Mouse (Mus musculus) MEL (cell line): ENCODE measurements around the gene Pcbp4. TPM values are rescaled to one million over a fixed set of nuclear protein-coding genes. Genes with fewer than 3 reads are reported as not detected.
"Not testable (repeated sequence)": the region's sequence is repeated elsewhere in the genome, so short reads cannot be mapped to it uniquely, and the experiment has no call there.

Experiments
- DNase-seq: peaks from one replicate; pipeline ENCODE4 v3.0.0; 2011; ENCODE audit warnings: low read depth, low spot score
- H3K27ac ChIP-seq: 2 replicates; pipeline ENCODE4 v1.5.1; 2012; ENCODE audit warnings: low read depth, mild to moderate bottlenecking, control low read depth, low read length, moderate library complexity; ENCODE audit not compliant: control insufficient read depth
- H3K27me3 ChIP-seq, 2 experiments: fragments of 150-350 bp in 1 of 2; sonication (generic) in 1 of 2; 2 replicates each; pipeline ENCODE4 v1.6.1; 2012; ENCODE audit warnings: low read length in 2 of 2, mild to moderate bottlenecking in 2 of 2, improper control_type of control experiment in 1 of 2, moderate library complexity in 1 of 2; ENCODE audit not compliant: insufficient read depth in 2 of 2, control insufficient read depth in 1 of 2
- H3K36me3 ChIP-seq, 2 experiments: 2 replicates each; pipeline ENCODE4 v1.6.1; 2012 to 2014; ENCODE audit warnings: low read length in 2 of 2, improper control_type of control experiment in 1 of 2, inconsistent platforms in 1 of 2, mild to moderate bottlenecking in 1 of 2; ENCODE audit not compliant: insufficient read depth in 2 of 2, control insufficient read depth in 1 of 2
- H3K4me1 ChIP-seq, 2 experiments: fragments of 150-350 bp in 1 of 2; sonication (generic) in 1 of 2; 2 replicates each; pipeline ENCODE4 v1.6.1; 2012; ENCODE audit warnings: low read length in 2 of 2, improper control_type of control experiment in 1 of 2, mild to moderate bottlenecking in 1 of 2; ENCODE audit not compliant: insufficient read depth in 2 of 2, control insufficient read depth in 1 of 2
- H3K4me3 ChIP-seq, 2 experiments: fragments of 150-350 bp in 1 of 2; sonication (generic) in 1 of 2; 2 replicates each; pipeline ENCODE4 v1.5.1; 2012; ENCODE audit warnings: low read depth in 2 of 2, low read length in 2 of 2, mild to moderate bottlenecking in 2 of 2, moderate library complexity in 2 of 2, control low read depth in 1 of 2, improper control_type of control experiment in 1 of 2; ENCODE audit not compliant: control insufficient read depth in 1 of 2, insufficient read depth in 1 of 2
- H3K79me2 ChIP-seq: 2 replicates; pipeline ENCODE4 v1.6.1; 2012; ENCODE audit warnings: mild to moderate bottlenecking, low read length, moderate library complexity; ENCODE audit not compliant: control insufficient read depth, poor library complexity, insufficient read depth
- H3K9ac ChIP-seq: 2 replicates; pipeline ENCODE4 v1.6.1; 2012; ENCODE audit warnings: low read depth, mild to moderate bottlenecking, control low read depth, low read length, moderate library complexity; ENCODE audit not compliant: control insufficient read depth, poor library complexity, severe bottlenecking
- H3K9me3 ChIP-seq: fragments of 150-350 bp; sonication (generic); replicated peaks from 2 replicates; pipeline ENCODE4 v1.6.1; 2012; ENCODE audit warnings: mild to moderate bottlenecking, low read length, improper control_type of control experiment, moderate library complexity; ENCODE audit not compliant: insufficient read depth
- CTCF ChIP-seq, 3 experiments: IDR thresholded peaks in 2 of 3; conservative IDR thresholded peaks in 1 of 3; 2 replicates each; pipeline ENCODE4 v1.5.1; 2011 to 2012; ENCODE audit warnings: low read length in 3 of 3, low read depth in 2 of 3, mild to moderate bottlenecking in 2 of 3, improper control_type of control experiment in 1 of 3, inconsistent platforms in 1 of 3, mixed read lengths in 1 of 3, moderate library complexity in 1 of 3; ENCODE audit not compliant: control insufficient read depth in 1 of 3, insufficient read depth in 1 of 3, poor library complexity in 1 of 3, severe bottlenecking in 1 of 3
- EP300 ChIP-seq, 2 experiments: IDR thresholded peaks; 2 replicates each; pipeline ENCODE4 v1.6.1; 2011; ENCODE audit warnings: improper control_type of control experiment in 2 of 2, low read length in 2 of 2, low read depth in 1 of 2, mild to moderate bottlenecking in 1 of 2
- ETS1 ChIP-seq: IDR thresholded peaks from 2 replicates; pipeline ENCODE4 v1.6.1; 2012; ENCODE audit warnings: low read depth, mild to moderate bottlenecking, inconsistent platforms, low read length, improper control_type of control experiment, moderate library complexity
- GABPA ChIP-seq: IDR thresholded peaks from 2 replicates; pipeline ENCODE4 v1.6.1; 2012; ENCODE audit warnings: low read depth, mild to moderate bottlenecking, inconsistent platforms, low read length, improper control_type of control experiment, moderate library complexity
- POLR2A ChIP-seq, 2 experiments: IDR thresholded peaks; 2 replicates each; pipeline ENCODE4 v1.6.1; 2011 to 2012; ENCODE audit warnings: low read length in 2 of 2, mild to moderate bottlenecking in 2 of 2, control low read depth in 1 of 2, improper control_type of control experiment in 1 of 2, low read depth in 1 of 2, moderate library complexity in 1 of 2; ENCODE audit not compliant: control insufficient read depth in 1 of 2, insufficient read depth in 1 of 2, poor library complexity in 1 of 2
- SMC3 ChIP-seq: IDR thresholded peaks from 2 replicates; pipeline ENCODE4 v1.6.1; 2011; ENCODE audit warnings: low read depth, low read length, improper control_type of control experiment
- TBP ChIP-seq: IDR thresholded peaks from 2 replicates; pipeline ENCODE4 v1.8.0; 2011; ENCODE audit warnings: low read depth, low read length, improper control_type of control experiment
- USF1 ChIP-seq: IDR thresholded peaks from 2 replicates; pipeline ENCODE4 v1.6.1; 2014; ENCODE audit warnings: low read depth, mild to moderate bottlenecking, inconsistent platforms, low read length, improper control_type of control experiment, moderate library complexity
- ZC3H11A ChIP-seq: IDR thresholded peaks from 2 replicates; pipeline ENCODE4 v1.6.1; 2012; ENCODE audit warnings: low read depth, mild to moderate bottlenecking, inconsistent platforms, low read length, improper control_type of control experiment
- ZKSCAN1 ChIP-seq: IDR thresholded peaks from 2 replicates; pipeline ENCODE4 v1.6.1; 2012; ENCODE audit warnings: low read depth, mild to moderate bottlenecking, inconsistent platforms, low read length, improper control_type of control experiment, moderate library complexity
- ZNF384 ChIP-seq: IDR thresholded peaks from 2 replicates; pipeline ENCODE4 v1.6.1; 2012; ENCODE audit warnings: low read depth, mild to moderate bottlenecking, inconsistent platforms, low read length, improper control_type of control experiment
- polyA plus RNA-seq, 2 experiments: library from polyadenylated mRNA; stranded (reverse) in 1 of 2; unstranded in 1 of 2; fragments of >175 nt in 1 of 2; fragments of >200 nt in 1 of 2; gene quantifications; 2 replicates each; pipeline versions ENCODE4 v1.2.1 to v1.2.4; 2012; ENCODE audit warnings: low replicate concordance in 2 of 2, low read depth in 1 of 2; ENCODE audit not compliant: insufficient read length in 2 of 2, insufficient read depth in 1 of 2, missing spikeins in 1 of 2
- total RNA-seq: library from RNA; depleted of rRNA; stranded (reverse); fragments of 300-350 nt; gene quantifications from 2 replicates; pipeline ENCODE4 v1.2.3, GENCODE M21; 2012

Pcbp4 gene
- total and polyA plus RNA-seq, 3 experiments = 7.7 to 36.6 TPM; not detected in 1

GRCm38 (mm10) chr9:106485076-106485475 lies 32.0 kb downstream of the Pcbp4 start:
- peaks cover 3% of the 10 kb centered on the region for H3K79me2 ChIP-seq
- H3K27me3 ChIP-seq = no peaks in the 10 kb centered on the region
- TF ChIP-seq TBP (no peak), GABPA (no peak), ZKSCAN1 (no peak), ZC3H11A (no peak), POLR2A (IDR thresholded peaks at IDR 0.05; ENCODE audit: control insufficient read depth in 1 of 2, insufficient read depth in 1 of 2, low read depth in 1 of 2, low read length in 2 of 2, poor library complexity in 1 of 2) (no peak), EP300 (IDR thresholded peaks at IDR 0.05; ENCODE audit: low read depth in 1 of 2, low read length in 2 of 2) (no peak), CTCF (IDR thresholded peaks at IDR 0.05 in 2 of 3, conservative IDR thresholded peaks at IDR 0.05 in 1 of 3; ENCODE audit: control insufficient read depth in 1 of 3, insufficient read depth in 1 of 3, low read depth in 2 of 3, low read length in 3 of 3, poor library complexity in 1 of 3, severe bottlenecking in 1 of 3) (no peak)
- H3K9ac ChIP-seq = no peak overlapping the region
- no peak for DNase-seq
- no peaks in the 10 kb centered on the region for H3K9me3 ChIP-seq
- no peak overlapping the region for H3K27ac ChIP-seq
- H3K36me3 ChIP-seq = no peaks in the 10 kb centered on the region; a peak in 1 of 4 replicates
- H3K4me1 ChIP-seq = no peaks in the 10 kb centered on the region
- H3K4me3 ChIP-seq = no peak overlapping the region

DNA sequence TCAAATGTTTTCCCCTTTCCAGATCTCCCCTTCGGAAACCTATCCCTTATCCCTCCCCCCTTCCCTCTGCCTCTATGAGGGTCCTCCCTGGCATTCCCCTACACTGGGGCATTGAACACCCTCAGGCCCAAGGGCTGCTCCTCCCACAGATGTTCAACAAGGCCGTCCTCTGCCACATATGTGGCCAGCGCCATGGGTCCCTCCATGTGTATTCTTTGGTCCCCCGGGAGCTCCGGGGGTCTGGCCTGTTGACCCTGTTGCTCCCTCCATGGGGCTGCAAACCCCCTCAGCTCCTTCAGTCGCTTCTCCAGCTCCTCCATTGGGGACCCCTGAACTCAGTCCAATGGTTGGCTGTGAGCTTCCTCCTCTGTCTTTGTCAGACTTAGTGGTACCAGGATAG lies 34.5 kb downstream of the Pcbp4 start:
- H3K9me3 ChIP-seq, H3K79me2 ChIP-seq, H3K27ac ChIP-seq, H3K27me3 ChIP-seq, H3K4me3 ChIP-seq, DNase-seq, H3K36me3 ChIP-seq, H3K4me1 ChIP-seq, H3K9ac ChIP-seq: not testable (repeated sequence)

- Histone ChIP-seq H3K9me3 (no peaks in the 10 kb centered on the region), H3K79me2 (no peaks in the 10 kb centered on the region), H3K9ac (no peak within 1 kb of the TSS), H3K4me3 (no peak within 1 kb of the TSS), H3K27me3 (no peaks in the 10 kb centered on the region), H3K27ac (no peak within 1 kb of the TSS), H3K36me3 (no peaks in the 10 kb centered on the region), H3K4me1 (no peaks in the 10 kb centered on the region)
- no peak for TF ChIP-seq POLR2A (IDR thresholded peaks at IDR 0.05; ENCODE audit: control insufficient read depth in 1 of 2, insufficient read depth in 1 of 2, low read depth in 1 of 2, low read length in 2 of 2, poor library complexity in 1 of 2)
- no peak for TF ChIP-seq SMC3
- TF ChIP-seq ZNF384 = no peak
- no peak for TF ChIP-seq USF1
- no peak for DNase-seq
Measured at GRCm38 (mm10) chr9:106499667-106500066, 46.6 kb downstream of the Pcbp4 start, which contains the start of gene Iqcf1. Gene Iqcf1, plus strand, starts transcription at chr9:106499967.

- Histone ChIP-seq H3K9me3 (no peaks in the 10 kb centered on the region), H3K4me1 (no peaks in the 10 kb centered on the region), H3K9ac (no peak overlapping the region), H3K79me2 (no peaks in the 10 kb centered on the region), H3K4me3 (no peak overlapping the region), H3K27ac (no peak overlapping the region), H3K36me3 (no peaks in the 10 kb centered on the region), H3K27me3 (no peaks in the 10 kb centered on the region)
- no peak for TF ChIP-seq ZNF384
- TF ChIP-seq ETS1 = no peak
- DNase-seq = no peak
Measured at GRCm38 (mm10) chr9:106501846-106502245, 48.8 kb downstream of the Pcbp4 start.
